Mouse (Mus musculus): Measurements from ENCODE around the gene Acsf2.
A peak's percentile ranks its signal among the peaks of the same experiment; 100 is the strongest.

The Acsf2 gene

GRCm38 (mm10) chr11:94598437-94599120 is 3.1 kb downstream of the Acsf2 start:
- DNase-seq (ENCODE audit: low spot score) = peak; percentile 32

DNA sequence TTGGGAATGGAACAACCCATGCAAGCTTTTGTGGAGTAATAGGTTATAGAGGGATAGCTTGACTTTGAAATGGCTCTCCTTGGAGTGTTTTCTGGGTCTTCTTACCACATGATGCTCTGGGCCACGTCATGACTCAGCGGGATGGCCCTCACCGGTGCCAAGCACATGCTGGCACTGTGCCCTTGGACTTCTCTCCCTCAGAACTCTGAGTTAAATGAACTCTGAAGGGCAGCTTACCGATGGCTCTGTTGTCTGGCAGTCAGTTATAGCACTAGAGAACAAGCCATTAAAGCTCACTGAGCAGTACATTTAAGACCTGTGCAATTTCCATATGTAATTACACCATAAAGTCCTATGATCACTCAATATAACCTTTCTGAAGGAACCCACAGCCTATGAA is 4.4 kb downstream of the Acsf2 start:
- DNase-seq (ENCODE audit: low spot score) = no peak

GRCm38 (mm10) chr11:94596311-94596852 is 5.3 kb downstream of the Acsf2 start:
- peak; percentile 42 for DNase-seq (ENCODE audit: low spot score)

GRCm38 (mm10) chr11:94587511-94587910 is 14.2 kb downstream of the Acsf2 start:
- DNase-seq (ENCODE audit: low spot score) = no peak

DNA sequence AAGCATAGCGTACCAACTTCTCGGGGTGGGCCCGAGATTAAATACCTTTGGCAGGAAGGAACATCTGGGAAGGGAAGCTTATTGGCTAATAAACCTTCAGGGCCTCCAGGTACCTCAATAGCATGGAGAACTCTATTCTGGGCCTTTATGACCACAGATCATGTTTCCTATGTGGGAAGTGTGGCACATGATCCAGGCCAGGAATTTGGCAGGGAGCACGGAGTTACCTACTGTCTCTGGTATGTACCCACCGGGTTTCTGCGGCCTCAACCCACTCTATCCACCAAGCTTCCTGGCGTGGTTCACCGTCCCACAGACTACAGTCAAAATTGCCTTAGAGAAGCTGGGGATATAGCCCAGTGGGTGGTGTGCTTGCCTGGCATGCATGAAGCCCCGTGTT is 16.6 kb downstream of the Acsf2 start:
- DNase-seq (ENCODE audit: low spot score) = no peak

DNA sequence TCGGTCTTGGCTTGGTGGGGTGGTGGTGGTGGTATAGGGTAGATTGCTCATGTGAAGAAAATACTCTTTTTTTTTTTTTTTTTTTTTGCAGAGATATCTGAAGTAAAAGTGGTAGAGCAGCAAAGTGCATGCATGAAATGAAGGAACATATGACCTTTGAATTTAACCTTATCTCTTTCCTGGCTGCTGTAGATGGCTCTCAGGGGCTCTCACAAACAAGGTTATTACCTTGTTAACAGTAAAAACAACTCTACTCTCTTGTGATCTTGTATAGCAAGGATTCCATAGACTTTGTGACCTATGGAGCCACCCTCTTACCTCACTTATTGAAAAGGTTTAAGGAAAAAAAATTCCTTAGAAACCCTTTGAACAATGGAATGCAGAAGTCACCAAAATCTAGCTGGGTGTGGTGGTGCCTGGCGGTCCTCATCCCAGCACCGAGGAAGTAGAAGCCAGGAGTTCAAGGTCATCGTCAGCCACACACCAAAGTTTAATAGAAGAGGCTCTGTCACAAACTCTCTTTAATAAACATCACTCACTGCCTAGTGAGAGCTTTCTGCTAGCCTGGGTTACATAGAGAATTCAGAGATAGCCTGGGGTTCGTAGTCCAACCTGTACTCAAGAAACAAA is 21.4 kb downstream of the Acsf2 start:
- no peak for DNase-seq (ENCODE audit: low spot score)

- no peak for DNase-seq (ENCODE audit: low spot score)
Measured at GRCm38 (mm10) chr11:94576361-94576760, 25.3 kb downstream of the Acsf2 start.

- DNase-seq (ENCODE audit: low spot score) = no peak
Measured at GRCm38 (mm10) chr11:94575036-94575435, 26.6 kb downstream of the Acsf2 start.

DNA sequence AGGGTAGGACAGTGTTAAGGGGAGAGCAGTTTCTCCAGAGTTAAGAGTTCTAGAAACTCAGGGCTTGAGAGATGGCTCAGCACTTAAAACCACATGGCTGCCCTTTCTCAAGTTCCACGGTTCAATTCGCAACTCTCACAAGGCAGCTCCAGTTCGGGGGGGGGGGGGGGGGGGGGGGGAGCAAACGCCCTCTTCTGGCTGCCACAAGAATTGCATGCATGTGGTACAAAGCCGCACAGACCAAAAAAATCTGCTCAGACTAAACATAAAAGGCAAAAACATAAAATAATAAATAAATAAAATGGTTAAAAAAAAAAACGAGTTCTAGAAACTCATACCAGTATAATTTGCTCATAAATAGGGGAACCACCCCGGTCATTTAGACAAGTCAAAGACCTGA is 27.1 kb downstream of the Acsf2 start:
- DNase-seq (ENCODE audit: low spot score) = no peak

GRCm38 (mm10) chr11:94571850-94572249 is 29.8 kb downstream of the Acsf2 start:
- DNase-seq (ENCODE audit: low spot score) = no peak

DNA sequence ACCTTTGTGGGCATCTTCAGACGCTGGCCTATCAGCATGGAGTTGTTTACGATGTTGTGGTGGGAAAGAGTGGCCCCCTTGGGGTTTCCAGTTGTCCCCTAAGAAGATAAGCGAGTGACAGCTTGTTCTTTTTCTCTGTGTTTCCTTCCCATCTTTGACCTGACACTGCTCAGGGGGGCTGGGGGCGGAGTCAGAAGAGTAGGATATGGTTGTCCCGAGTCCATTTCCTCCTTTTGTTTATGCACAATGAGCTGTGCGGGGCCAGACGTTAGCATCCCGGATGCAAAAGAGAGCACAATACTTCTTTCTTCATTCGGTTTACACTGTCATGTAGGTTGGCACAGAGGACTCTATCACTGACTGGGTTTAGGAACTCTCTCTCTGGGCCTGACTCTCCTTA is 31.1 kb downstream of the Acsf2 start:
- DNase-seq (ENCODE audit: low spot score) = no peak

- DNase-seq (ENCODE audit: low spot score) = no peak
Measured at GRCm38 (mm10) chr11:94567326-94567725, 34.3 kb downstream of the Acsf2 start.

GRCm38 (mm10) chr11:94566534-94566933 is 35.1 kb downstream of the Acsf2 start:
- DNase-seq (ENCODE audit: low spot score) = peak; percentile 84

DNA sequence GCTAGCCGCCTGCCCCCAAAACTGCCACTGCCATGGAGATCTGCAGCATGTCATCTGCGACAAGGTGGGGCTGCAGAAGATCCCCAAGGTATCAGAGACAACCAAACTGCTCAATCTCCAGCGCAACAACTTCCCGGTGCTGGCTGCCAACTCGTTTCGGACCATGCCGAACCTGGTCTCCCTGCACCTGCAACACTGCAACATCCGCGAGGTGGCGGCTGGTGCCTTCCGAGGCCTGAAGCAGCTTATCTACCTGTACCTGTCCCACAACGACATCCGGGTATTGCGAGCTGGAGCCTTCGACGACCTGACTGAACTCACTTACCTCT is 36.6 kb downstream of the Acsf2 start:
- DNase-seq (ENCODE audit: low spot score) = no peak

DNA sequence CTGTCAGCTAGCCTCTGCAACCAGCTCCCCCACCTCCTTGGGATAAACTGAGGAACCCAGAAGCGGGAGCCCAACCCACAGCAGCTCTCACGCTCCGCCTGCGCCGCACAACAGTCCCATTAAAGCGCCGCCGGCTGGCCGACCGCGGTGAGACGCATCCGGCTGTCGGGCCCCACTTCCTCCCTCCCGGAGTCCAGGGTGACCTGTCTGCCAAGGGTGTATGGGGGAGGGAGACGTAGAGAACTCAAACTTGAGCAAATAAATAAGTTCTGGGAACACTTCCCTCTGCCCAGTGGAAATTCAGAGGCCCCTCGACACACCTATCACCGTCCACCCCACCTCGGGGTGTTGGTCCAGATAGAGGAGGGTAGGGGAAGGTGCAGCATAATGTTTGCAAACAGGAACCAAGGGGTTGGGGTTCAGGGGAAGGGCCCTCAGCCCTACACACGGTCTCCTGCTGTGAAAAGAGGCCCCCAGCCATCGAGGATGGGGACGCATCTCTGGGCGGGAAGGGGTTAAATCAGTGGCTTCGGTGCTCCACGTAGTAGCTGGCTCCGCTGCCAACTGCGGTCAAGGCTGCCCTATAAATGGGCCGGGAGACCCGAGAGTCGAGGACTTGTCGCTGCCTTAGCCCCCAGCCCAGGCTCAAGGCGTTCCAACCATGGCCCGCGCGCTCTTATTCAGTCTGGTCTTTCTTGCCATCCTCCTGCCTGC is 37.1 kb downstream of the Acsf2 start, which contains the start of gene Chad:
Chad (plus strand) TSS at position 611 of the 714 bp plus-strand sequence.
- no peak for DNase-seq (ENCODE audit: low spot score)

DNA sequence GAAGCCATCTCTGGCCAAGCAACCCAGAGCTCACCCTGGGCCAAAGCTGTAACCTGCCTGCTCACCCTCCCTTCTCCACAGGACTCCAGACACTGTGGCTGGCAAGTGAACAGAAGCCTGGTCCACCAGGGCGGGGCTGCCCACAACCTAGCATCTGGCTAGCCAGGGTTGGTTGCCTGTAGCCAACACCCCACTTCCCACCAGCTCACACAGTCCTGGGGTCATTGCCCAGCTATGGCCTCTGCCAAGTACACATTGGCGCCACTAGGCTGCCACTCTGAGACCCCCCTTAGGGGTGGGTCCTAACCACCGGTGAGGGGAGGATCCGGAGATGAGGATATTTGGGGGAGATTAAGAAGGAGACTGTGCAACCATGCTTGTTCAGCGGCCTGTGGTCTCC is 37.9 kb downstream of the Acsf2 start:
- no peak for DNase-seq (ENCODE audit: low spot score)

DNA sequence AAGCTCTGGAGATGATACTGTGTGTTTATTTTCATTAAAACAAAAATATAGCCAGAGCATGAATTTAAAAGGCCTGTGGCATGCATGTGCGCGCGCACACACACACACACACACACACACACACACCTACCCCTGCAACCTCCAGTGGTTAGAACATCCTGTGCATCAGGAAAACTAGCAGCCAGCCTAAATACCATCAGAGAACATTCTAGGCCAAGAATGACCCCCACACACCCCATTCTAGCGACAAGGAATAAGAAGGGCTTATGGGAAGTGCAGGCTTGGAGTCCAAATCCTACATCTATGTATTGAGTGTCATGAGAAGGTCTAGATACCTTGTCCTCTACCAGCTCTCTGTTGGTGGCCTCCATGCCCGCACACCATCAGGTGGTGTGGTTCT is 38.3 kb downstream of the Acsf2 start:
- DNase-seq (ENCODE audit: low spot score) = no peak

DNA sequence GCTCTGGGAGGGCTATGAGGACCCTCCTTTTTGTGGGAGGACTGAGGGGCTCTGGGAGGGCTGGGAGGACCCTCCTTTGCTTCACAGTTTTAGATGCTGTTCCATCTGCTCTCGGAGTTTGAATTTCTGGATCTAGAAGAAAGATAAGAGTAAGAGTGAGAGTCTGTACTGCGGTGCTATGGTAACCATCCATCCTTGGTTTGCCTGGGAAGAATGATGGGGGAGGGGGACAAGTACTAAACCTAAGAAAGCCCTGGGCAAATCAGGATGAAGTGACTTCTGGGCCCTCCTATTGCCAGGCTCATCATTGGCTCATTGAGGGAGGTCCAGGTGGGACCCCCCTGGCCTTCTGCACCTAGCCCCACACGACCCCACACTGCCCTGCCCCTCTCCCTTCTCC is 43.4 kb downstream of the Acsf2 start:
- no peak for DNase-seq (ENCODE audit: low spot score)

DNA sequence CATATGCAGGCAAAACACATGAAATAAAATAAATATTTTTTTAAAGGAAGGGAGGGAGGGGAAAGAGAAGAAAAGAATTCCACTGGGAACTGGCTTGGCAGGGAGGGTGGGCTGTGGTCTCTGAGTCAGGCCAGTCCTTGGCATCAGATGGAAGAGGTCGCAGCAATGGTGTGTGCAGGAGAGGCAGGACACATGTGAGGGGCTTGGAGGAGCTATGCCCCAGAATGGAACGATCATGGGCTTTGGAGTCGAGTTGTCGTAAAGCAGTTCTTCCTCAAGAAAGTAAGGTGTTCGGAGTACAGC is 51.3 kb downstream of the Acsf2 start:
- DNase-seq (ENCODE audit: low spot score) = no peak

- no peak for DNase-seq (ENCODE audit: low spot score)
Measured at GRCm38 (mm10) chr11:94549691-94550441, 51.8 kb downstream of the Acsf2 start.

- peak; percentile 86 for DNase-seq (ENCODE audit: low spot score)
Measured at GRCm38 (mm10) chr11:94548888-94549690, 52.6 kb downstream of the Acsf2 start, which contains the start of gene Rsad1. Gene Rsad1 (minus strand): TSS chr11:94549255.
